Mouse (Mus musculus): ENCODE results near the gene Eml2. TPM values are rescaled to one million over a fixed set of nuclear protein-coding genes. Genes with fewer than 3 reads are reported as not detected.
"Not testable (repeated sequence)": the region's sequence is repeated elsewhere in the genome, so short reads cannot be mapped to it uniquely, and the experiment has no call there.

Eml2 gene
- polyA plus RNA-seq, 1 experiment from 2014 or later, result 5.1 TPM

- Histone ChIP-seq H3K4me3 (ENCODE audit: low read depth, low read length) (peak within 1 kb of the TSS; percentile 66), H3K4me2 (replicated peaks; ENCODE audit: low read depth) (peak within 1 kb of the TSS; percentile 88), H3K9me3 (ENCODE audit: control insufficient read depth) (no peaks in the 10 kb centered on the region), H3K4me1 (replicated peaks; ENCODE audit: control insufficient read depth, insufficient read depth, low read length) (0 out of 2 replicates have a peak, but pooled peaks cover 10% of the 10 kb centered on the region), H3K9ac (ENCODE audit: low read depth, low read length) (peak within 1 kb of the TSS; percentile 59), H3K27me3 (replicated peaks; ENCODE audit: control insufficient read depth, insufficient read depth, low read length) (no peaks in the 10 kb centered on the region), H3K36me3 (ENCODE audit: control insufficient read depth, insufficient read depth) (peaks cover 22% of the 10 kb centered on the region), H3K27ac (ENCODE audit: low read depth, low read length) (peak within 1 kb of the TSS; percentile 62; the same call in 1 of the 2 replicates)
- WGBS, result under 1% methylated on average over 24 of the region's 24 CpGs
- ATAC-seq, result peak; percentile 91
- TF ChIP-seq CTCF (IDR thresholded peaks at IDR 0.05; ENCODE audit: low read depth), result no peak
These were observed 26.6 kb upstream of the Eml2 start, which contains the start of gene Snrpd2 for GRCm38 (mm10) chr7:19149626-19150025. Snrpd2 (plus strand) TSS chr7:19149722.

- peaks cover 27% of the 10 kb centered on the region for H3K36me3 ChIP-seq (ENCODE audit: control insufficient read depth, insufficient read depth)
- not testable (repeated sequence) for H3K27ac ChIP-seq (ENCODE audit: low read depth, low read length); H3K4me3 ChIP-seq (ENCODE audit: low read depth, low read length); ATAC-seq; H3K4me1 ChIP-seq (replicated peaks; ENCODE audit: control insufficient read depth, insufficient read depth, low read length); H3K27me3 ChIP-seq (replicated peaks; ENCODE audit: control insufficient read depth, insufficient read depth, low read length); H3K9ac ChIP-seq (ENCODE audit: low read depth, low read length); H3K9me3 ChIP-seq (ENCODE audit: control insufficient read depth); H3K4me2 ChIP-seq (replicated peaks; ENCODE audit: low read depth)
- WGBS, result 86% methylated on average over 10 of the region's 10 CpGs
These were observed 25.1 kb upstream of the Eml2 start for GRCm38 (mm10) chr7:19151121-19151520.

- Histone ChIP-seq H3K9me3 (ENCODE audit: control insufficient read depth) (no peaks in the 10 kb centered on the region), H3K27me3 (replicated peaks; ENCODE audit: control insufficient read depth, insufficient read depth, low read length) (peaks cover 3% of the 10 kb centered on the region; the same call in 1 of the 2 replicates), H3K27ac (ENCODE audit: low read depth, low read length) (no peak overlapping the region), H3K4me3 (ENCODE audit: low read depth, low read length) (no peak overlapping the region), H3K36me3 (ENCODE audit: control insufficient read depth, insufficient read depth) (peaks cover 27% of the 10 kb centered on the region), H3K9ac (ENCODE audit: low read depth, low read length) (no peak overlapping the region), H3K4me2 (replicated peaks; ENCODE audit: low read depth) (no peak overlapping the region), H3K4me1 (replicated peaks; ENCODE audit: control insufficient read depth, insufficient read depth, low read length) (0 out of 2 replicates have a peak, but pooled peaks cover 8% of the 10 kb centered on the region)
- WGBS, result 77% methylated on average over 8 of the region's 8 CpGs
- ATAC-seq, result no peak
- no peak for TF ChIP-seq CTCF (IDR thresholded peaks at IDR 0.05; ENCODE audit: low read depth)
These were observed 21.4 kb upstream of the Eml2 start for GRCm38 (mm10) chr7:19154796-19155195.

- ATAC-seq, result peak; percentile 73
- 31% methylated on average over 13 of the region's 13 CpGs for WGBS
These were observed 20.3 kb upstream of the Eml2 start for GRCm38 (mm10) chr7:19155825-19156475.

GRCm38 (mm10) chr7:19157160-19157800, 18.9 kb upstream of the Eml2 start:
- Histone ChIP-seq H3K36me3 (ENCODE audit: control insufficient read depth, insufficient read depth) (peaks cover 22% of the 10 kb centered on the region), H3K27me3 (replicated peaks; ENCODE audit: control insufficient read depth, insufficient read depth, low read length) (peaks cover 8% of the 10 kb centered on the region; the same call in 1 of the 2 replicates), H3K9me3 (ENCODE audit: control insufficient read depth) (no peaks in the 10 kb centered on the region), H3K4me1 (replicated peaks; ENCODE audit: control insufficient read depth, insufficient read depth, low read length) (0 out of 2 replicates have a peak, but pooled peaks cover 6% of the 10 kb centered on the region), H3K27ac (ENCODE audit: low read depth, low read length) (no peak overlapping the region), H3K9ac (ENCODE audit: low read depth, low read length) (peak overlapping the region; percentile 40), H3K4me3 (ENCODE audit: low read depth, low read length) (no peak overlapping the region), H3K4me2 (replicated peaks; ENCODE audit: low read depth) (peak overlapping the region; percentile 54)
- ATAC-seq, result peak; percentile 70
- 4% methylated on average over 30 of the region's 30 CpGs for WGBS
- peak; percentile 100 for TF ChIP-seq CTCF (IDR thresholded peaks at IDR 0.05; ENCODE audit: low read depth)

More at GRCm38 (mm10) chr7:19155825-19156475, 20.3 kb upstream of the Eml2 start:
- no peak overlapping the region; the same call in 1 of the 2 replicates for H3K9ac ChIP-seq (ENCODE audit: low read depth, low read length)
- H3K4me1 ChIP-seq (replicated peaks; ENCODE audit: control insufficient read depth, insufficient read depth, low read length), result 0 out of 2 replicates have a peak, but pooled peaks cover 6% of the 10 kb centered on the region
- 0 out of 2 replicates have a peak overlapping the region, but pooled peaks have one; percentile 4 for H3K4me2 ChIP-seq (replicated peaks; ENCODE audit: low read depth)
- TF ChIP-seq CTCF (IDR thresholded peaks at IDR 0.05; ENCODE audit: low read depth), result peak; percentile 71
- H3K27ac ChIP-seq (ENCODE audit: low read depth, low read length), result peak overlapping the region; percentile 15; the same call in 1 of the 2 replicates
- H3K9me3 ChIP-seq (ENCODE audit: control insufficient read depth), result no peaks in the 10 kb centered on the region
- peaks cover 27% of the 10 kb centered on the region for H3K36me3 ChIP-seq (ENCODE audit: control insufficient read depth, insufficient read depth)
- no peak overlapping the region for H3K4me3 ChIP-seq (ENCODE audit: low read depth, low read length)
- peaks cover 8% of the 10 kb centered on the region; the same call in 1 of the 2 replicates for H3K27me3 ChIP-seq (replicated peaks; ENCODE audit: control insufficient read depth, insufficient read depth, low read length)

GRCm38 (mm10) chr7:19158601-19159000, 17.6 kb upstream of the Eml2 start:
- Histone ChIP-seq H3K36me3 (ENCODE audit: control insufficient read depth, insufficient read depth) (peaks cover 9% of the 10 kb centered on the region), H3K27ac (ENCODE audit: low read depth, low read length) (no peak overlapping the region), H3K9me3 (ENCODE audit: control insufficient read depth) (no peaks in the 10 kb centered on the region), H3K4me1 (replicated peaks; ENCODE audit: control insufficient read depth, insufficient read depth, low read length) (peaks cover 8% of the 10 kb centered on the region; the same call in 1 of the 2 replicates), H3K27me3 (replicated peaks; ENCODE audit: control insufficient read depth, insufficient read depth, low read length) (peaks cover 8% of the 10 kb centered on the region; the same call in 1 of the 2 replicates), H3K4me2 (replicated peaks; ENCODE audit: low read depth) (no peak overlapping the region), H3K4me3 (ENCODE audit: low read depth, low read length) (no peak overlapping the region), H3K9ac (ENCODE audit: low read depth, low read length) (no peak overlapping the region)
- no peak for TF ChIP-seq CTCF (IDR thresholded peaks at IDR 0.05; ENCODE audit: low read depth)
- 72% methylated on average over 11 of the region's 11 CpGs for WGBS
- no peak for ATAC-seq
